Mouse (Mus musculus) CH12.LX (cell line): ENCODE data around the gene Sys1. TPM values are rescaled to one million over a fixed set of nuclear protein-coding genes. Genes with fewer than 3 reads are reported as not detected.

Experiments
- DNase-seq: peaks from one replicate; pipeline ENCODE4 v3.0.0-alpha.2; 2013; ENCODE audit errors: extremely low read depth
- H3K27ac ChIP-seq: 2 replicates; pipeline ENCODE4 v1.5.1; 2012; ENCODE audit warnings: low read depth, mild to moderate bottlenecking, control low read depth, moderate library complexity; ENCODE audit not compliant: insufficient read depth
- H3K27me3 ChIP-seq: replicated peaks from 2 replicates; pipeline ENCODE3; 2012; ENCODE audit warnings: inconsistent platforms
- H3K36me3 ChIP-seq, 2 experiments: replicated peaks in 1 of 2; 2 replicates each; pipeline versions ENCODE3 to v1.6.1; 2012; ENCODE audit warnings: inconsistent platforms in 1 of 2, low read length in 1 of 2, mild to moderate bottlenecking in 1 of 2, mixed read lengths in 1 of 2, moderate library complexity in 1 of 2; ENCODE audit not compliant: control insufficient read depth in 1 of 2, insufficient read depth in 1 of 2
- H3K4me1 ChIP-seq, 2 experiments: 2 replicates each; pipeline ENCODE4 v1.6.1; 2012; ENCODE audit warnings: inconsistent platforms in 1 of 2, moderate library complexity in 1 of 2; ENCODE audit not compliant: insufficient read depth in 2 of 2, control insufficient read depth in 1 of 2
- H3K4me2 ChIP-seq: 2 replicates; pipeline ENCODE4 v1.6.1; 2012; ENCODE audit warnings: low read depth, mild to moderate bottlenecking, control low read depth; ENCODE audit not compliant: poor library complexity, insufficient read depth, severe bottlenecking
- H3K4me3 ChIP-seq, 3 experiments: fragments of 150-350 bp in 1 of 3; sonication (generic) in 1 of 3; replicated peaks in 1 of 3; 2 replicates each; pipeline versions ENCODE3 to v1.5.1; 2011 to 2012; ENCODE audit warnings: low read depth in 2 of 3, low read length in 2 of 3, mild to moderate bottlenecking in 2 of 3, moderate library complexity in 2 of 3, control low read depth in 1 of 3, improper control_type of control experiment in 1 of 3, inconsistent platforms in 1 of 3, mixed read lengths in 1 of 3; ENCODE audit not compliant: poor library complexity in 1 of 3
- H3K79me2 ChIP-seq: replicated peaks from 2 replicates; pipeline ENCODE4 v1.6.1; 2012; ENCODE audit warnings: mild to moderate bottlenecking, moderate library complexity; ENCODE audit not compliant: control insufficient read depth, poor library complexity, insufficient read depth, severe bottlenecking; ENCODE audit errors: extremely low read depth
- H3K9ac ChIP-seq: 2 replicates; pipeline ENCODE4 v1.6.1; 2012; ENCODE audit warnings: low read depth, mild to moderate bottlenecking, control low read depth, moderate library complexity; ENCODE audit not compliant: insufficient read depth
- H3K9me3 ChIP-seq: replicated peaks from 2 replicates; pipeline ENCODE3; 2012; ENCODE audit warnings: low read length, inconsistent platforms, mixed read lengths
- BHLHE40 ChIP-seq: IDR thresholded peaks from 2 replicates; pipeline ENCODE4 v1.6.1; 2011; ENCODE audit warnings: mild to moderate bottlenecking, low read depth, low read length, improper control_type of control experiment
- CHD2 ChIP-seq: IDR thresholded peaks from 2 replicates; pipeline ENCODE4 v1.6.1; 2011; ENCODE audit warnings: low read length, improper control_type of control experiment
- CTCF ChIP-seq, 2 experiments: IDR thresholded peaks in 1 of 2; conservative IDR thresholded peaks in 1 of 2; 2 replicates each; pipeline ENCODE4 v1.5.1; 2011 to 2012; ENCODE audit warnings: low read depth in 2 of 2, low read length in 2 of 2, improper control_type of control experiment in 1 of 2, inconsistent platforms in 1 of 2, mild to moderate bottlenecking in 1 of 2, moderate library complexity in 1 of 2
- E2F4 ChIP-seq: IDR thresholded peaks from 2 replicates; pipeline ENCODE4 v1.6.1; 2011; ENCODE audit warnings: low read depth, low read length, improper control_type of control experiment; ENCODE audit not compliant: insufficient replicate concordance
- ELF1 ChIP-seq: IDR thresholded peaks from 2 replicates; pipeline ENCODE4 v1.6.1; 2014; ENCODE audit warnings: low read depth, mild to moderate bottlenecking, inconsistent platforms, low read length, improper control_type of control experiment
- EP300 ChIP-seq: IDR thresholded peaks from 2 replicates; pipeline ENCODE4 v1.6.1; 2011; ENCODE audit warnings: low read length, improper control_type of control experiment
- ETS1 ChIP-seq: conservative IDR thresholded peaks from 2 replicates; pipeline ENCODE4 v1.6.1; 2012; ENCODE audit warnings: low read depth, mild to moderate bottlenecking, inconsistent platforms, low read length, improper control_type of control experiment, moderate library complexity
- GABPA ChIP-seq: IDR thresholded peaks from 2 replicates; pipeline ENCODE4 v1.6.1; 2012; ENCODE audit warnings: low read depth, low read length, improper control_type of control experiment, inconsistent platforms; ENCODE audit not compliant: insufficient replicate concordance
- HCFC1 ChIP-seq: IDR thresholded peaks from 2 replicates; pipeline ENCODE4 v1.6.1; 2012; ENCODE audit warnings: low read depth, mild to moderate bottlenecking, inconsistent platforms, low read length, improper control_type of control experiment
- IRF4 ChIP-seq: IDR thresholded peaks from 2 replicates; pipeline ENCODE4 v1.6.1; 2014; ENCODE audit warnings: low read depth, mild to moderate bottlenecking, inconsistent platforms, low read length, improper control_type of control experiment
- JUN ChIP-seq: IDR thresholded peaks from 2 replicates; pipeline ENCODE4 v1.6.1; 2011; ENCODE audit warnings: low read depth, mild to moderate bottlenecking, low read length, improper control_type of control experiment, moderate library complexity; ENCODE audit not compliant: insufficient read depth
- KAT2A ChIP-seq: IDR thresholded peaks from 2 replicates; pipeline ENCODE4 v1.6.1; 2012; ENCODE audit warnings: low read length, improper control_type of control experiment, inconsistent platforms; ENCODE audit not compliant: insufficient replicate concordance
- MAX ChIP-seq: IDR thresholded peaks from 2 replicates; pipeline ENCODE4 v1.6.1; 2011; ENCODE audit warnings: low read length, improper control_type of control experiment
- MEF2A ChIP-seq: IDR thresholded peaks from 2 replicates; pipeline ENCODE4 v1.6.1; 2014; ENCODE audit warnings: low read depth, mild to moderate bottlenecking, inconsistent platforms, low read length, improper control_type of control experiment, borderline replicate concordance
- MXI1 ChIP-seq: IDR thresholded peaks from 2 replicates; pipeline ENCODE4 v1.6.1; 2011; ENCODE audit warnings: mild to moderate bottlenecking, low read depth, low read length, improper control_type of control experiment
- MYC ChIP-seq: IDR thresholded peaks from 2 replicates; pipeline ENCODE4 v1.6.1; 2011; ENCODE audit warnings: low read depth, mild to moderate bottlenecking, improper control_type of control experiment, low read length
- NELFE ChIP-seq: IDR thresholded peaks from 2 replicates; pipeline ENCODE4 v1.6.1; 2011; ENCODE audit warnings: low read depth, low read length, improper control_type of control experiment
- NRF1 ChIP-seq: IDR thresholded peaks from 2 replicates; pipeline ENCODE4 v1.6.1; 2014; ENCODE audit warnings: low read depth, mild to moderate bottlenecking, inconsistent platforms, low read length, improper control_type of control experiment, moderate library complexity
- PAX5 ChIP-seq: IDR thresholded peaks from 2 replicates; pipeline ENCODE4 v1.6.1; 2012; ENCODE audit warnings: low read length, inconsistent platforms, mixed read lengths
- POLR2A ChIP-seq: IDR thresholded peaks from 2 replicates; pipeline ENCODE4 v1.6.1; 2011; ENCODE audit warnings: low read depth, mild to moderate bottlenecking, improper control_type of control experiment, low read length
- POLR2AphosphoS2 ChIP-seq: IDR thresholded peaks from 2 replicates; pipeline ENCODE4 v1.6.1; 2011; ENCODE audit warnings: low read depth, low read length, improper control_type of control experiment
- RAD21 ChIP-seq: IDR thresholded peaks from 2 replicates; pipeline ENCODE4 v1.6.1; 2011; ENCODE audit warnings: low read depth, mild to moderate bottlenecking, low read length, improper control_type of control experiment, moderate library complexity
- RCOR1 ChIP-seq: conservative IDR thresholded peaks from 2 replicates; pipeline ENCODE4 v1.6.1; 2012; ENCODE audit warnings: low read depth, mild to moderate bottlenecking, inconsistent platforms, low read length, improper control_type of control experiment
- SIN3A ChIP-seq: IDR thresholded peaks from 2 replicates; pipeline ENCODE4 v1.6.1; 2012; ENCODE audit warnings: low read length, improper control_type of control experiment, inconsistent platforms
- SMC3 ChIP-seq: IDR thresholded peaks from 2 replicates; pipeline ENCODE4 v1.6.1; 2011; ENCODE audit warnings: low read depth, low read length, improper control_type of control experiment
- TBP ChIP-seq: conservative IDR thresholded peaks from 2 replicates; pipeline ENCODE4 v1.6.1; 2011; ENCODE audit warnings: low read depth, low read length, improper control_type of control experiment
- UBTF ChIP-seq: IDR thresholded peaks from 2 replicates; pipeline ENCODE4 v1.6.1; 2012; ENCODE audit warnings: low read depth, mild to moderate bottlenecking, inconsistent platforms, low read length, improper control_type of control experiment, moderate library complexity
- USF1 ChIP-seq: IDR thresholded peaks from 2 replicates; pipeline ENCODE4 v1.6.1; 2014; ENCODE audit warnings: low read depth, mild to moderate bottlenecking, inconsistent platforms, low read length, improper control_type of control experiment
- ZKSCAN1 ChIP-seq: IDR thresholded peaks from 2 replicates; pipeline ENCODE4 v1.6.1; 2012; ENCODE audit warnings: low read depth, inconsistent platforms, low read length, improper control_type of control experiment, borderline replicate concordance
- dilution Hi-C: fragments of 300-500 bp; cut with MboI; formaldehyde crosslinking; loops from 2 replicates; pipeline ENCODE4 v1.14.3; 2020; ENCODE audit warnings: low sequenced_read_pairs; ENCODE audit not compliant: extremely low pct_unique_long_range_greater_than_20kb, extremely low pct_ligation_motif_present
- in situ Hi-C: fragments of 300-500 bp; cut with MboI; formaldehyde crosslinking; loops from 3 replicates; pipeline ENCODE4 v1.14.3; 2019; ENCODE audit warnings: low sequenced_read_pairs, low pct_ligation_motif_present, low pct_unique_long_range_greater_than_20kb, mixed read lengths
- polyA plus RNA-seq: library from polyadenylated mRNA; unstranded; fragments of >175 nt; gene quantifications from 2 replicates; pipeline ENCODE4 v1.2.1, GENCODE M21; 2012; ENCODE audit warnings: low read depth; ENCODE audit not compliant: insufficient read length
- total RNA-seq, 2 experiments: library from RNA; depleted of rRNA; stranded (reverse); fragments of 300-350 nt in 1 of 2; fragments of >200 nt in 1 of 2; gene quantifications; 2 replicates each; pipeline ENCODE4 v1.2.3; 2012 to 2014

Gene Sys1
- total and polyA plus RNA-seq, 3 experiments: 46.6 to 59.7 (median 57.4) TPM

DNA sequence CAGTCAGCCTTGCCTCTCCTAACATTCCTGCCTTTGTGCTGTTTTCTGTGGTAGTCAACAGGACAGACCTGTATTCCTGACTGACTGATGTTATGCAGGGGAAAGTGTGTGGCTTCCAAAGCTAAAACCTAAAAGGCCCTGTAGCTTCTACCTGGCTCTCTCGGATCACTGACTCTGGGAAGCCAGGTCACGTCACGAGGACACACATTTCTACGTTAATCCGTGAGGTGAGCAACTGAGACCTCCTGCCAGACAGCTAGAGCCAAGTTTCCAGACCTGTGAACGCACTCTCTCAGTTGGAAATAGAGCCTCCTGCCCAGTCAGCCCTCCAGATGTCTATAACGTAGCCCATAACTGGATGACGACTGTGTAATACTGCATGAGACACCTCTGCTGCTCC, 34.8 kb upstream of the Sys1 start:
- dilution Hi-C loops (no loop called here), in situ Hi-C loops (loop anchor here (5.0 to 25.0 kb wide), 2 partner anchors 35 to 315 kb away; partner anchors contain the start of genes Dnttip1, Sys1 and Wfdc3)
- H3K4me1 ChIP-seq: peaks cover 20 to 55% of the 10 kb centered on the region in 2 experiments
- H3K36me3 ChIP-seq: peaks cover 22 to 32% of the 10 kb centered on the region in 2 experiments
- no peaks in the 10 kb centered on the region for H3K27me3 ChIP-seq
- no peak overlapping the region for H3K4me2 ChIP-seq
- H3K4me3 ChIP-seq: no peak overlapping the region
- no peaks in the 10 kb centered on the region for H3K79me2 ChIP-seq
- H3K9me3 ChIP-seq: peaks cover 5% of the 10 kb centered on the region
- TF ChIP-seq ETS1 (no peak), MYC (no peak), NRF1 (no peak), MXI1 (no peak), BHLHE40 (no peak), EP300 (no peak), RCOR1 (no peak), CTCF (conservative IDR thresholded peaks at IDR 0.05 in 1 of 2, IDR thresholded peaks at IDR 0.05 in 1 of 2; ENCODE audit: low read depth in 2 of 2, low read length in 2 of 2) (no peak), GABPA (no peak), POLR2AphosphoS2 (no peak), TBP (no peak), SMC3 (no peak), POLR2A (no peak), IRF4 (no peak), CHD2 (no peak)
- H3K9ac ChIP-seq: no peak overlapping the region
- H3K27ac ChIP-seq: peak overlapping the region; percentile 89
- no peak for DNase-seq

GRCm38 (mm10) chr2:164422675-164423393, 33.9 kb upstream of the Sys1 start:
- Histone ChIP-seq H3K79me2 (no peaks in the 10 kb centered on the region), H3K4me2 (peak overlapping the region; percentile 34; the same call in 1 of the 2 replicates), H3K4me3 (no peak overlapping the region), H3K27ac (peak overlapping the region; percentile 89), H3K36me3 (peaks cover 29 to 41% of the 10 kb centered on the region in 2 experiments), H3K9ac (no peak overlapping the region), H3K4me1 (peaks cover 19 to 49% of the 10 kb centered on the region in 2 experiments), H3K27me3 (no peaks in the 10 kb centered on the region), H3K9me3 (peaks cover 5% of the 10 kb centered on the region)
- in situ Hi-C loops: loop anchor here (5.0 to 25.0 kb wide), 2 partner anchors 34 to 314 kb away; partner anchors contain the start of genes Dnttip1, Sys1 and Wfdc3
- peak; percentile 91 for DNase-seq
- dilution Hi-C loops: no loop called here
- 0 out of 2 replicates have a peak, but pooled peaks have one; percentile 24 for TF ChIP-seq POLR2A
- peak; percentile 41; the same call in 1 of the 2 replicates for TF ChIP-seq MXI1
- TF ChIP-seq E2F4: no peak
- TF ChIP-seq NELFE: no peak
- TF ChIP-seq TBP: 0 out of 2 replicates have a peak, but pooled peaks have one; percentile 34
- no peak for TF ChIP-seq PAX5
- TF ChIP-seq CTCF (conservative IDR thresholded peaks at IDR 0.05 in 1 of 2, IDR thresholded peaks at IDR 0.05 in 1 of 2; ENCODE audit: low read depth in 2 of 2, low read length in 2 of 2): no peak
- TF ChIP-seq UBTF: no peak
- peak; percentile 61; the same call in 1 of the 2 replicates for TF ChIP-seq ELF1
- no peak for TF ChIP-seq NRF1
- TF ChIP-seq JUN: no peak
- no peak; the same call in 1 of the 2 replicates for TF ChIP-seq RAD21
- no peak; the same call in 1 of the 2 replicates for TF ChIP-seq MAX
- TF ChIP-seq USF1: no peak
- no peak; the same call in 1 of the 2 replicates for TF ChIP-seq SIN3A
- TF ChIP-seq ZKSCAN1: no peak
- peak; percentile 36; the same call in 1 of the 2 replicates for TF ChIP-seq MEF2A
- 0 out of 2 replicates have a peak, but pooled peaks have one; percentile 70 for TF ChIP-seq KAT2A
- TF ChIP-seq HCFC1: 0 out of 2 replicates have a peak, but pooled peaks have one; percentile 16
- TF ChIP-seq RCOR1: no peak
- peak; percentile 71 for TF ChIP-seq IRF4
